Mouse (Mus musculus) stomach, postnatal 0 days (tissue): ENCODE data around the gene Slc4a4. TPM values are rescaled to one million over a fixed set of nuclear protein-coding genes. Genes with fewer than 3 reads are reported as not detected.

ENCODE experiments used
- ATAC-seq: fragments of 200-750 bp; cut with Nextera tagmentation; 2 replicates; pipeline ENCODE4 v1.8.0; 2017; ENCODE audit not compliant: low FRiP score, low TSS enrichment
- DNase-seq: peaks from one replicate; pipeline ENCODE4 v3.0.0-alpha.2; 2016; ENCODE audit warnings: low spot score
- H3K27ac ChIP-seq: fragments of 300-500 bp; sonication (generic); replicated peaks from 2 replicates; pipeline ENCODE4 v1.5.1; 2014; ENCODE audit warnings: mild to moderate bottlenecking, control low read depth
- H3K27me3 ChIP-seq: fragments of 300-500 bp; sonication (generic); 2 replicates; pipeline ENCODE4 v1.6.1; 2014; ENCODE audit warnings: low read length; ENCODE audit not compliant: control insufficient read depth, insufficient read depth
- H3K36me3 ChIP-seq: fragments of 300-500 bp; sonication (generic); 2 replicates; pipeline ENCODE4 v1.6.1; 2014; ENCODE audit warnings: low read length, mixed read lengths; ENCODE audit not compliant: control insufficient read depth, insufficient read depth
- H3K4me1 ChIP-seq: fragments of 300-500 bp; sonication (generic); replicated peaks from 2 replicates; pipeline ENCODE4 v1.6.1; 2014; ENCODE audit warnings: antibody characterized with exemption; ENCODE audit not compliant: control insufficient read depth, insufficient read depth
- H3K4me2 ChIP-seq: fragments of 300-500 bp; sonication (generic); replicated peaks from 2 replicates; pipeline ENCODE4 v1.6.1; 2014; ENCODE audit warnings: low read depth, mild to moderate bottlenecking, control low read depth, moderate library complexity
- H3K4me3 ChIP-seq: fragments of 300-500 bp; sonication (generic); 2 replicates; pipeline ENCODE4 v1.5.1; 2014; ENCODE audit warnings: low read depth, low read length, control low read depth
- H3K9ac ChIP-seq: fragments of 300-500 bp; sonication (generic); 2 replicates; pipeline ENCODE4 v1.6.1; 2014; ENCODE audit warnings: mild to moderate bottlenecking, low read length, control low read depth, mixed read lengths
- H3K9me3 ChIP-seq: fragments of 300-500 bp; sonication (generic); 2 replicates; pipeline ENCODE4 v1.6.1; 2016; ENCODE audit warnings: low read length; ENCODE audit not compliant: control insufficient read depth
- CTCF ChIP-seq: IDR thresholded peaks from 2 replicates; pipeline ENCODE4 v1.5.1; 2016; ENCODE audit warnings: antibody characterized with exemption, low read depth, mild to moderate bottlenecking, moderate library complexity
- EP300 ChIP-seq: optimal IDR thresholded peaks from 2 replicates; pipeline ENCODE3; 2016; ENCODE audit warnings: antibody characterized with exemption
- WGBS: fragments of 180-500 bp; shearing (Covaris S2); extraction: QIAGEN DNeasy Blood & Tissue Kit; methylation state at CpG from one replicate; pipeline ENCODE4 v1.1.7; 2014; 5-methylcytosine and 5-hydroxymethylcytosine counted together
- polyA plus RNA-seq: library from polyadenylated mRNA; unstranded; fragments of >200 nt; fragmentation: Nextera tagmentation; extraction: Ambion mirVana; gene quantifications from 2 replicates; pipeline ENCODE4 v1.2.1, GENCODE M21; 2015

Slc4a4 gene
- polyA plus RNA-seq, 1 experiment from 2014 or later, result 6.3 TPM

DNA sequence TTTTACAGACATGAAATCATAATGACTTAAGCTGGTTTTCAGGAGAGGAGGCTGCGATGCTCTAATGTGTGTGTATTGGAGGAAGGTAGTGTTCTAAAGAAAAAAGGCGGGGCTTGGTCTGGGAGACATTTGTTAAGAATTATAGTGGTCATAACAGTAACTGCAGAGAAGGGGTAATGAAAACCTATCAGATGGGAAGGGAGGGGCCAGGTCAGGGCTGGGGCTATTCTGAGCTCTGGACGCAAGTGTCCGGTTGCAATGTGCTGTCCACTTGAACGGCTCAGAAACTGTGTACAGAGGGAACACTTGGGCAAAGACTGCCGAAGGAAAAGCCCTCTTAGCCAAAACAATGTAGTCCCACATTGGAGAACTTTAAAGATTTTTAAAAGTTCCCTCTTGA, 52.5 kb downstream of the Slc4a4 start:
- 0 out of 2 replicates have a peak, but pooled peaks have one; percentile 45 for ATAC-seq
- 56% methylated on average over 6 of the region's 6 CpGs for WGBS
- Histone ChIP-seq H3K27ac (no peak overlapping the region), H3K4me3 (no peak overlapping the region), H3K4me2 (no peak overlapping the region), H3K4me1 (no peaks in the 10 kb centered on the region), H3K9me3 (no peaks in the 10 kb centered on the region), H3K36me3 (no peaks in the 10 kb centered on the region), H3K27me3 (no peaks in the 10 kb centered on the region), H3K9ac (no peak overlapping the region)
- TF ChIP-seq CTCF (no peak), EP300 (no peak)
- no peak for DNase-seq

DNA sequence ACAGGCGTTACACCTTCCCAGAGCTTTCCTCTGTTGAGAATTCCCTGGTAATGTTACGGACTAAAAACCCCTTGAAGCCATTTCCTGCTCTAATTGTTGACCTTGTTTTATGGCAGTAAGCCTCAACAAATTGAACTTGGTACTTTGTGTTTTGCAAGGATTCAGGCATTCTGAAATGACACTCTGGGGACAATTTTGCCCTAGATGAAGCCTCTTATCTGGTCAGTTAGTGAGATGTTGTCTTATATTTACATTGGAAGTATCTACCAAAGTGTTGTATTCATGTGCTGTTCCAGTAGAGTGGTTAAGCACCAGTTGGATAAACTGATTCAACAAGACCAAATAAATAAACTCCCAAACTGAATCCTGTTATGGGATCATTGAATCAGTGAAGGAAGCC, 53.2 kb downstream of the Slc4a4 start:
- no peak overlapping the region for H3K4me2 ChIP-seq
- no peaks in the 10 kb centered on the region for H3K4me1 ChIP-seq
- no peak overlapping the region for H3K4me3 ChIP-seq
- H3K27ac ChIP-seq, result no peak overlapping the region
- TF ChIP-seq CTCF (no peak), EP300 (no peak)
- H3K9me3 ChIP-seq, result no peaks in the 10 kb centered on the region
- WGBS, result 78% methylated on average over 2 of the region's 2 CpGs
- H3K9ac ChIP-seq, result no peak overlapping the region
- H3K36me3 ChIP-seq, result no peaks in the 10 kb centered on the region
- DNase-seq (no peak), ATAC-seq (no peak)
- H3K27me3 ChIP-seq, result no peaks in the 10 kb centered on the region

DNA sequence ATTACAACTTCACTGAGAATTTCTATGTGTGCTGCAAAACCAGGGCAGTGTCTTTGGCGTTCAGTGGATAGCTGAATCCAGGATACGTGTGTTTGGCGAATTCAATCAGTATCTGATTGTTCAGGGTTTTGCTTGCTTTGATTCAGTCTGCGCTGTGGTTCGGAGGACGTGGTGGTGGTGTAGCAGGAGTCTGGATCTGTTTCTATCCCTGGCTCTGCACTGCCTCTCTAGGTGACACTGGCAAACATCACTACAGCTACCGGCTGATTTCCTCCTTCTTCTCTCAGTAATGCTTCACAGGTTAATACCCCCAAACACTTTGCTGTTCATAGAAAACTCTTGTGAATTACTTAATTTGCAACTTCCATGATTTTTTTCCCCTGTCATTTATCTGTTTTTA, 55.3 kb downstream of the Slc4a4 start:
- Histone ChIP-seq H3K27ac (no peak overlapping the region), H3K9me3 (no peaks in the 10 kb centered on the region), H3K27me3 (no peaks in the 10 kb centered on the region), H3K9ac (no peak overlapping the region), H3K36me3 (no peaks in the 10 kb centered on the region), H3K4me3 (no peak overlapping the region), H3K4me2 (no peak overlapping the region), H3K4me1 (no peaks in the 10 kb centered on the region)
- no peak for DNase-seq
- 84% methylated on average over 7 of the region's 7 CpGs for WGBS
- TF ChIP-seq EP300 (no peak), CTCF (no peak)
- no peak for ATAC-seq

DNA sequence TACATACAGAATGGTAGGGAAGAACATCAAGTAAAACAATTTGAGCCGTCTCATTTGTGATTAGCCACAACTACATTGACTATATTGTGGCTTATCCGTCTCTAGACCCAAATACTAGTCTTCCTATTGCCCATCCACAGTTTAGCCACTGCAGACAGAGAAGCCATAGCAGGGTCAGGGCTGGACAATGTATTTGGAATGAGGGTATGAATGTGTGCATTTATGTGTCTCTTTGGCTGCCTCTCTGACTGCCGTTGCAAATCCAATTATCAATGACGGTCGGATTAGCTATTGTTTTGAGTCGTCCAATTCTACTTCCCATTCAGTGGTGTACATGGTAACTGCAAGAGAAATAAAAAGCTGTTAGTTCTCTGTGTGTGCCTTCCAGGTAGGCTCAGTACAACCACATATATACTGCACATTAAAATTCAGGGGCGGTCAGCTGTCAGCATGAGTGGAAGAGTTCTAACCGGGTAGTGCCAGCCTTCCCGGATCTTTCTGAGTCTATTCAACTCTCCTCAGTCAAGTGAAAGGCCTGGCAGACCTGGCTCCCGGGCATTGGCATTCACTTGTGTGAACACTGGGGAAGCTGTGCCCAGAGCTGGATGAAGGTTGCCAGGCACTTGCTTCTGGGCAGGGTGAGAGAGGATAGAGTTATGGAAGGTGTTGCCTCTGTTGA, 59.2 kb downstream of the Slc4a4 start:
- ATAC-seq (no peak), DNase-seq (no peak)
- 85% methylated on average over 10 of the region's 10 CpGs for WGBS
- H3K27ac ChIP-seq, result no peak overlapping the region
- H3K36me3 ChIP-seq, result no peaks in the 10 kb centered on the region
- H3K27me3 ChIP-seq, result no peaks in the 10 kb centered on the region
- TF ChIP-seq CTCF, result no peak
- no peak for TF ChIP-seq EP300
- no peak overlapping the region for H3K4me3 ChIP-seq
- H3K4me2 ChIP-seq, result no peak overlapping the region
- H3K9ac ChIP-seq, result no peak overlapping the region
- H3K9me3 ChIP-seq, result no peaks in the 10 kb centered on the region
- no peaks in the 10 kb centered on the region for H3K4me1 ChIP-seq

DNA sequence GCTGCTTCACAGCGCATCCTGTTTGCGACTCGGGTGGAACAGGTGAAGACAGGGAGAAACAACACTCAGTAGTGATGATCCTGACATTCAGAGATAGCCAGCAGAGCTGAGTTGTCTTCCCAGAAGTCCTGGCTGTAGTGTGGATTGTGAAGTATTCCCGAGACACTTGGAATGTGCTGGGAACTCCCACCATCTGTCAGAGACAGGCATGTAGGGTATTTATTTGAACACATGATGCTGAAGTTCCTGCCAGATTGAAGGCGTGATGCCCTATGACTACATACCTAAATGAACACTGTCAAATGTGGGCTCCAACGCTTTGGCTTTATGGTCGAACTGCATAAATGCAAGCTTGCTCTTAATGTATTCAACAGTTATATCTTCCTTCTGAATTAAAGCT, 63.7 kb downstream of the Slc4a4 start:
- no peak for TF ChIP-seq EP300
- TF ChIP-seq CTCF, result no peak
- Histone ChIP-seq H3K4me3 (no peak overlapping the region), H3K9ac (no peak overlapping the region), H3K4me2 (no peak overlapping the region), H3K27ac (no peak overlapping the region), H3K27me3 (no peaks in the 10 kb centered on the region), H3K4me1 (no peaks in the 10 kb centered on the region), H3K9me3 (no peaks in the 10 kb centered on the region), H3K36me3 (no peaks in the 10 kb centered on the region)
- 86% methylated on average over 7 of the region's 7 CpGs for WGBS
- no peak for ATAC-seq
- DNase-seq, result no peak

DNA sequence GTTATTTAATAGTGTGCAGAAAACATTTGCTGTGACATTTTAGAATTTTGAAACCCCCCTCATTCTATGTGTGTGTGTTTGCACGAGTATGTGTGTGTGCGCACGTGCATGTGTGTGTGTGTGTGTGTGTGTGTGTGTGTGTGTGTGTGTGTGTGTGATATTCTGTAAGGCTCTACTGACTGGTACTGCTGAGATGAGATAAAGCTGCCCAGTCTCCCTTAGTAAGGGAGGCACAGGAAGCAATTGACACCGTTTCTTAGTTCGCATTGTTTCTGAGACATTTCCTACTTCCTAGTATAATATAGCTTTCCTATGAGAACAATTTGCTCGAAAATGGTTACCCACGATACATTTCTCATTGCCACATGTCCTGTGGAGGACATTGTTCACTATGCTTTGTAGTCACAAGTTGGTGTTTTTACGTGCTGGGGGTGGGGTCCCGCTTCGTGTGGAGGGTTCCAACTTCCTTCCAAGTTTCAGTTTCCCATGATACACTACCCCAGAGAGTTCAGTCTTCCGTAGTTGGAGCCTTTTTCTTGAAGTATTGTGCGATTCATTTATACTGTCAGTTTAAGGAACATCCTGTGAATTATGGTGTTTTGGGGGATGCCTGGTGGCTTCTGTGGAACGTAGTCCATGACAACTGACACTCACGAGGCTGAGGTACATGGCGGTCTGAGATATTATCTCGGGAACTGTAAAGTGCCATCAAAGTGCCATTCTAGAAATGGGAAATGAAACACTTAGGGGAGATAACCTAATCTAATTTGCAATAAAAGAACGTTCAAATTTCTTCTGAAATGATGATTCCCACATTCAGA, 66.3 kb downstream of the Slc4a4 start:
- no peaks in the 10 kb centered on the region for H3K9me3 ChIP-seq
- DNase-seq, result no peak
- WGBS, result 77% methylated on average over 17 of the region's 17 CpGs
- H3K4me1 ChIP-seq, result no peaks in the 10 kb centered on the region
- H3K4me2 ChIP-seq, result no peak overlapping the region
- no peak overlapping the region for H3K9ac ChIP-seq
- no peak overlapping the region for H3K4me3 ChIP-seq
- no peaks in the 10 kb centered on the region for H3K36me3 ChIP-seq
- H3K27me3 ChIP-seq, result no peaks in the 10 kb centered on the region
- TF ChIP-seq EP300, result no peak
- ATAC-seq, result no peak
- H3K27ac ChIP-seq, result no peak overlapping the region
